Mouse (Mus musculus): ENCODE measurements around the gene Jarid2. TPM values are rescaled to one million over a fixed set of nuclear protein-coding genes. Genes with fewer than 3 reads are reported as not detected.
"Not testable (repeated sequence)": the region's sequence is repeated elsewhere in the genome, so short reads cannot be mapped to it uniquely, and the experiment has no call there.

The Jarid2 gene
- total RNA-seq, 2 experiments from 2014 or later: 36.7 to 51.1 TPM

GRCm38 (mm10) chr13:44723522-44723921 lies 5.8 kb upstream of the Jarid2 start:
- not testable (repeated sequence) for ATAC-seq (replicated peaks; ENCODE audit: low FRiP score, poor library complexity, severe bottlenecking)

GRCm38 (mm10) chr13:44728145-44728880 lies 961 bp upstream of the Jarid2 start:
- no peak for ATAC-seq (replicated peaks; ENCODE audit: low FRiP score, poor library complexity, severe bottlenecking)

DNA sequence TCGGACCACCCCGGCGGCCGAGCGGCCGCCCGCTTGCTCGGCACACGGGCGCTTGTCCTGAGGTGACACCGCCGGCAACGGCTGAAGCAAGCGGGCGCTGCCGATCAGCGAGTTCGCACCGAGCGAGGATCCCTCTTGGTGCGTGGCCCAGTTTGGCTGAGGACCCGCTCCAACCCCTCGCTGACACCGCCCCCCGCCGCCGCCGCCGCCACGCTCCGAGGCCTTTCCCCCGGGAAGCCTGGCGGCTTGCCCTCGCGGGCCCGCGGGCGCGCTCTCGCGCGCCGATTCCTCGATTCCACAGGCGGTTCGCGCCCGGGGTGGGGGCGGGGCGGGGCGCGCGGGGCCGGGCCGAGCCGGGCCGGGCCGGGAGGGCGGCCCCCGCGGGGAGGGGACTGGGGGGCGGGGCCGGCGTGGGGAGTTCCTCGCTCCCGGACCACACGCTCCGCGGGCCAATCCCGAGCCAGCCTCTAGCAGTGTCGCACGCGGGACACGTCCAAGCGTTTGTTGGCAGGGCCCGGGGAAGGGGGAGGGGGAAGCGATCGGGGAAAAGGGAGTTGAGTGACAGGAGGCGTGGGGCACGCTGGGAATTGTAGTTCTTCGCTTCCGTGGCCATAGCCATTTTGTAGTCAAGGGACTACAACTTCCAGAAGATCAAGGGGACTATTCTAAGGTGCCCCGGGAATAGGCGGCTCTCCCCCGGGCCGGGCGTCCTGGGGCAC lies 1.0 kb downstream of the Jarid2 start:
- ATAC-seq (replicated peaks; ENCODE audit: low FRiP score, poor library complexity, severe bottlenecking): peak; percentile 82

GRCm38 (mm10) chr13:44730939-44731551 lies 1.8 kb downstream of the Jarid2 start:
- ATAC-seq (replicated peaks; ENCODE audit: low FRiP score, poor library complexity, severe bottlenecking): peak; percentile 54

- no peak for ATAC-seq (replicated peaks; ENCODE audit: low FRiP score, poor library complexity, severe bottlenecking)
These were observed 2.6 kb downstream of the Jarid2 start for GRCm38 (mm10) chr13:44731727-44732441.

DNA sequence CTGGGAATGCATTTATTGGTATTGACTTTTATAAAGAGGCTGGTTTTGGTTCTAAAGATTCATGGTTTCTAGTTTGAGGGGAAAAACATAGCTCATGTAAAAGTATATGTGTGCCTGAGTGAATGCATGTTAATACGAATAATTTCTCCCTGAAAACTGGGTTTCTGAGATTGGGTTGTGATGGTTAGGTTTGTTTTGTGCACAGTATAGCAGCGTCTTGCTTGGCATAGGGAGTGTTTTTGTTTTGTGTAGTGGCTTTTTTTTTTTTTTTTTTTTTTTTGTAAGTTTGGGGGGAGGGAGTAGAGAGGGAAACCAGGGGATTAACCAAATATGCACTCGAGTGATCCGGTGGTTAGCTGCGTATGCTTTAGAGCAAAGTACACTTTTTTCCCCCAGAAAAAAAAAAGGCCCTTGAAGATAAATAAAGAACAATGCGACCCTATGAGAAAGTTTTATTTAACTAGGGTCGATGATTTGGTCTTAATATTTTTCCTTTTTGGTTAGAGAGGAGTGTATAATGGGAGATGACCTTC lies 3.2 kb downstream of the Jarid2 start:
- no peak for ATAC-seq (replicated peaks; ENCODE audit: low FRiP score, poor library complexity, severe bottlenecking)

GRCm38 (mm10) chr13:44733036-44733372 lies 3.7 kb downstream of the Jarid2 start:
- no peak for ATAC-seq (replicated peaks; ENCODE audit: low FRiP score, poor library complexity, severe bottlenecking)

DNA sequence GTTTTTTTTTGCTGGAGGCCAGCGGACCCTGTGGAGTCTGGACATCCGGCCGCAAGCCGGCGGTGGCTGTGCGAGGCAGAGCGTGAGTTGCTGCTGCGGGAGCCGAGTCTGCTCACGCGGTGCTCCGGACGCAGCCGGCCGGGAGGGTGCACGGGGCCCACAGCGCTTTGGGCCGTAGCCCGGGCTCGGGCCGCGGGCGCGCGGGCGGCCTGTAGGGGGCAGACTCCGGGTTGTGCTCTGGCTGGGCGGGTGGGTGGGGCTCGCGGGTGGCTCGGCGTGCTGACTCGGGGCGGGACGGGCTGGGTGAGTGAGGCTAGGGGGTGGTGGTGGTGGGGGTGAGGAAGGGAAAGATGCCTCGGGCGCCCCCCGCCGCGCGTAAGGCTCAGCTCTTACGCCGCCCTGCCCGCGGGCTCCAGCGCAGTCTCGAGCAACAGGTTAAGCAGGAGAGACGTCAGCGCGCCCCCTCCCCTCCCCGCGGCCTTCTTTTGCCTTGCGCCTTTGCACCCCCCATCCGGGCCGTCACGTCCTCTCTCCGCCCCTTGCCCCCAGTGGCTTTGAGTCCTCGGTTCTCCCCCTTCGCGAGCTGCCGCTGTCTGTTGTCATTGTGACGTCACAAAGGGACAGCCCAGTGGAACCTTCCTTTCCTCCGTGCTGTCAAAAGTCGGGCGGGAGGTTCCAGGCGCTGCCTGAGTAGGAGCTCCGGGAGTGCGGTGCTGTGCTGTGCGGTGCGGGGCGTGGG lies 4.3 kb downstream of the Jarid2 start:
- peak; percentile 62 for ATAC-seq (replicated peaks; ENCODE audit: low FRiP score, poor library complexity, severe bottlenecking)

- no peak for ATAC-seq (replicated peaks; ENCODE audit: low FRiP score, poor library complexity, severe bottlenecking)
These were observed 5.2 kb downstream of the Jarid2 start for GRCm38 (mm10) chr13:44734441-44734840.

GRCm38 (mm10) chr13:44735088-44735690 lies 5.9 kb downstream of the Jarid2 start:
- ATAC-seq (replicated peaks; ENCODE audit: low FRiP score, poor library complexity, severe bottlenecking): no peak

DNA sequence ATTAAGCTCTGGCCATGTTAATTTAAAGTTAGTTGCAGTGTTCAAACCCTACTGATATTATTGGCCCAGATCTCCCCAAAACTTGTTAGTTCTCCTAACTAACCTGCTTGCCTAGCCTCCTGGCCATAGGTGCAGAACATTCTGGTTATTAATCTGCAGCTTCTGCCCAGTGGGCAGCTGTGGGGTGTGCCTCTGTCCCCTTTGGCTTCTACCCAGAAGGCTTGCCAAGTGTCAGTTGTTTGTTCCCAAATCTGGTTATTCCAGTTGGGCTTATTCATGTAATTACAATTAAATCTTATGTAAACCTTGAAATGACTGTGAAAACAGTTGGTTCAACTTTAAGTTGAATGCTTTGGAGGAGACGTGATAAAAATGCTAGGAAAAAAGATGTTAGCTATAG lies 8.0 kb downstream of the Jarid2 start:
- no peak for ATAC-seq (replicated peaks; ENCODE audit: low FRiP score, poor library complexity, severe bottlenecking)

DNA sequence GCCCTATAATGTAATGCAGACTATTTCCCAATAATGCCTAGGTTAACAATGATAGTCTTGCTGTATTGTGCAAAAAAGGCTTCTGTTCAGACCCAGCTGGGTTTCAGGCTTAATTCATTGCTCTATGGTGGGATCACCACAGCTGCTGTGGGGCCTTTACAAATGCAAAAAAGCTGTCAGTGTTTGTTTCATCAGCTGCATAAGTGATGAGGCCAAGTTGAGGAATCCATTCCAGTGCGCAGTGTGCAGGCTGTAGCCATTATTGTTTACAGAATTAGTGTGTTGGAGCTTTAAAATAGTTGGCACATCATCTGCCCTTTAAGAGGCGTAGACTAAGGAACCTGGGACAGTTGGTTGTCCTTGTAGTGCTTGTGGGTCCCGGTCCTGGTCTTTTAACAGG lies 22.5 kb downstream of the Jarid2 start:
- ATAC-seq (replicated peaks; ENCODE audit: low FRiP score, poor library complexity, severe bottlenecking): no peak

DNA sequence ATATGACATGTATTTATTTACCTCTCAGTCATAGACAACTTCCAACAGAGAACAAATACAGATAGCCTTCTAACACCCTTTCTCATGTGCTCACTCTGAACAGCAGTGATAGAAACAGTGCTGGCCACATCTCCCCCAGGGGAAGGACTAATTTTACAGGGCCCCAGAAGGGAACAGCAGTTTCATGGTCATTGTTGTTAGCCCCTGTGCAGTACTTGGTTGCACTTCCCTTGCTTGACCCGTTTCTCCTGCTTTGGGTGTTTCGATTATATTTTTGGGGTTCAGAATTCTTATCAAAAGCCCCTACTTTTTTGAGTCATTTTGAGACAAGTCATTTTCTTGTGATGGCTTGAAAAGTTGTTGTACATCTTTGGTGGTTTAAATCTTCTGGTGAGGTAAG lies 23.9 kb downstream of the Jarid2 start:
- no peak for ATAC-seq (replicated peaks; ENCODE audit: low FRiP score, poor library complexity, severe bottlenecking)

- ATAC-seq (replicated peaks; ENCODE audit: low FRiP score, poor library complexity, severe bottlenecking): no peak
These were observed 26.2 kb downstream of the Jarid2 start for GRCm38 (mm10) chr13:44755434-44755833.

GRCm38 (mm10) chr13:44758750-44759149 lies 29.5 kb downstream of the Jarid2 start:
- ATAC-seq (replicated peaks; ENCODE audit: low FRiP score, poor library complexity, severe bottlenecking): no peak

DNA sequence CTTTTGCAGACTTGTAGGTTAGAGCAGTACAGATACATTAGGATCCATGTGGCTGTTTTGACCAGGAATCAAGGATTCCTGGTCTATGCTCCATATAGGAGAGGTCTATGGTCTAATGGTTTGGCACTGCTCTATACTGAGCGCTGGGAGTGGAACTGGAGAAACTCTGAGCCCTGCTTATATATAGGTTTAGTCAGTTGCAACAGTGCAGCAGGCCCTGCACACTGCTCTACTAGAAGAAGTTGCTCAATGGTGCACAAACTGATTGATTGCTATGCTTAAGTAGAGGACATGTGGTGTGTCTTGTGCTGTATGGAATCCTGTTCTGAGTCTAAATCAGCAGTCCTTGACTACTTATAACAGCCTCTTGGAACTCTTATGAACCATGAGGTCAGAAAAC lies 31.5 kb downstream of the Jarid2 start:
- ATAC-seq (replicated peaks; ENCODE audit: low FRiP score, poor library complexity, severe bottlenecking): no peak

DNA sequence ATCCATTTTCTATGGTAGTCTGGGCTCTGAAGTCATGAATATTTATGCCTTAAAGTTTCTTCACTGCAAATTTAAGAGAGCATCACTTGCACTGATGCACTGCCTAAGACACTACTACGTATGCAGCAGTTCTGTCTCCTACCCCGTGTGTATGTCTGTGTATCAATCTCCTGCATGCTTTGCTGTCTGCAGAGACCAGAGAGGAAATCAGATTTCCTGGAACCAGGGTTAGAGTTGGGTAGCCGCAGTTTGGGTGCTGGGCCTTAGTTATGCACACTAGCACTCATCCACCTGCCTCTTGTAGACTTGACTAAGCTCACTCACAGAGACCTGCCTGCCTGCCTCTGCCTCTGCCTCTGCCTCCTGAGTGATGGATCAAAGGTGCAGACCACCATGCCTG lies 33.8 kb downstream of the Jarid2 start:
- no peak for ATAC-seq (replicated peaks; ENCODE audit: low FRiP score, poor library complexity, severe bottlenecking)

DNA sequence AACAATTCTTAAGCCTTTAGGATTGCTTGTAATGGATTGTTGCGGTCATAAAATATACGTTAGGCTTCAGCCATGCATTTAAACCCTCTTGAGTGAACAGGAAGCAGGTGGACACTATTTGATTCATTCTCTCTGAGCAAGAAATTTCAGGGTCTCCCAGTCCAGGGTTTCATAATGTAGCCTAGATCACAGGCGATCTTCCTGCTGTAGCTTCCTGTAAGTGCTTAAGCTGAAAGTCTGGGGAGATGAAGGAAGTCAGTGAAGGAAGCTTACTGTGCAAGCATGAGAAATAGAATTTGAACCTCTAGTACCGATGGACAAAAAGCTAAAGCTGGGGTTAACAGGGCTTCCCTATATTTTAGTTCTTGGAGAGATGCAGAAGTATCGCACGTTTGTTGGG lies 38.5 kb downstream of the Jarid2 start:
- no peak for ATAC-seq (replicated peaks; ENCODE audit: low FRiP score, poor library complexity, severe bottlenecking)
